Mouse (Mus musculus): ENCODE results near the gene Commd8. TPM values are rescaled to one million over a fixed set of nuclear protein-coding genes. Genes with fewer than 3 reads are reported as not detected.

Commd8 gene
- polyA plus RNA-seq, 1 experiment: 77.9 TPM

GRCm38 (mm10) chr5:72201600-72201999, 33.6 kb upstream of the Commd8 start:
- TF ChIP-seq POLR2A (IDR thresholded peaks at IDR 0.05; ENCODE audit: extremely low read depth, insufficient read depth, low read length) (no peak), CTCF (IDR thresholded peaks at IDR 0.05; ENCODE audit: extremely low read depth, insufficient read depth, low read length) (no peak)
- Histone ChIP-seq H3K4me3 (ENCODE audit: insufficient read depth, low read length) (no peak overlapping the region), H3K27ac (ENCODE audit: insufficient read depth, low read length) (no peak overlapping the region), H3K4me1 (ENCODE audit: control insufficient read depth, insufficient read depth, low read length) (no peaks in the 10 kb centered on the region)

GRCm38 (mm10) chr5:72195442-72195841, 27.5 kb upstream of the Commd8 start:
- TF ChIP-seq CTCF (IDR thresholded peaks at IDR 0.05; ENCODE audit: extremely low read depth, insufficient read depth, low read length) (no peak), POLR2A (IDR thresholded peaks at IDR 0.05; ENCODE audit: extremely low read depth, insufficient read depth, low read length) (no peak)

GRCm38 (mm10) chr5:72191932-72192331, 23.9 kb upstream of the Commd8 start:
- H3K4me1 ChIP-seq (ENCODE audit: control insufficient read depth, insufficient read depth, low read length): no peaks in the 10 kb centered on the region
- no peak overlapping the region for H3K27ac ChIP-seq (ENCODE audit: insufficient read depth, low read length)
- TF ChIP-seq CTCF (IDR thresholded peaks at IDR 0.05; ENCODE audit: extremely low read depth, insufficient read depth, low read length) (no peak), POLR2A (IDR thresholded peaks at IDR 0.05; ENCODE audit: extremely low read depth, insufficient read depth, low read length) (no peak)
- H3K4me3 ChIP-seq (ENCODE audit: insufficient read depth, low read length): no peak overlapping the region

More at GRCm38 (mm10) chr5:72195442-72195841, 27.5 kb upstream of the Commd8 start:
- Histone ChIP-seq H3K4me1 (ENCODE audit: control insufficient read depth, insufficient read depth, low read length) (no peaks in the 10 kb centered on the region), H3K27ac (ENCODE audit: insufficient read depth, low read length) (no peak overlapping the region), H3K4me3 (ENCODE audit: insufficient read depth, low read length) (no peak overlapping the region)

GRCm38 (mm10) chr5:72191154-72191553, 23.2 kb upstream of the Commd8 start:
- Histone ChIP-seq H3K27ac (ENCODE audit: insufficient read depth, low read length) (no peak overlapping the region), H3K4me1 (ENCODE audit: control insufficient read depth, insufficient read depth, low read length) (no peaks in the 10 kb centered on the region), H3K4me3 (ENCODE audit: insufficient read depth, low read length) (no peak overlapping the region)
- TF ChIP-seq CTCF (IDR thresholded peaks at IDR 0.05; ENCODE audit: extremely low read depth, insufficient read depth, low read length) (no peak), POLR2A (IDR thresholded peaks at IDR 0.05; ENCODE audit: extremely low read depth, insufficient read depth, low read length) (no peak)

GRCm38 (mm10) chr5:72184437-72185100, 16.6 kb upstream of the Commd8 start:
- TF ChIP-seq CTCF (IDR thresholded peaks at IDR 0.05; ENCODE audit: extremely low read depth, insufficient read depth, low read length) (no peak), POLR2A (IDR thresholded peaks at IDR 0.05; ENCODE audit: extremely low read depth, insufficient read depth, low read length) (no peak)
- H3K4me1 ChIP-seq (ENCODE audit: control insufficient read depth, insufficient read depth, low read length): no peaks in the 10 kb centered on the region

GRCm38 (mm10) chr5:72183929-72184328, 15.9 kb upstream of the Commd8 start:
- H3K4me3 ChIP-seq (ENCODE audit: insufficient read depth, low read length): no peak overlapping the region
- H3K27ac ChIP-seq (ENCODE audit: insufficient read depth, low read length): no peak overlapping the region
- H3K4me1 ChIP-seq (ENCODE audit: control insufficient read depth, insufficient read depth, low read length): no peaks in the 10 kb centered on the region
- TF ChIP-seq POLR2A (IDR thresholded peaks at IDR 0.05; ENCODE audit: extremely low read depth, insufficient read depth, low read length) (no peak), CTCF (IDR thresholded peaks at IDR 0.05; ENCODE audit: extremely low read depth, insufficient read depth, low read length) (no peak)

More at GRCm38 (mm10) chr5:72184437-72185100, 16.6 kb upstream of the Commd8 start:
- no peak overlapping the region for H3K4me3 ChIP-seq (ENCODE audit: insufficient read depth, low read length)
- no peak overlapping the region for H3K27ac ChIP-seq (ENCODE audit: insufficient read depth, low read length)

- H3K4me1 ChIP-seq (ENCODE audit: control insufficient read depth, insufficient read depth, low read length): no peaks in the 10 kb centered on the region
- TF ChIP-seq CTCF (IDR thresholded peaks at IDR 0.05; ENCODE audit: extremely low read depth, insufficient read depth, low read length): no peak
- no peak for TF ChIP-seq POLR2A (IDR thresholded peaks at IDR 0.05; ENCODE audit: extremely low read depth, insufficient read depth, low read length)
- H3K4me3 ChIP-seq (ENCODE audit: insufficient read depth, low read length): no peak overlapping the region
- no peak overlapping the region for H3K27ac ChIP-seq (ENCODE audit: insufficient read depth, low read length)
Observed at GRCm38 (mm10) chr5:72182804-72183203, 14.8 kb upstream of the Commd8 start.

- no peaks in the 10 kb centered on the region for H3K4me1 ChIP-seq (ENCODE audit: control insufficient read depth, insufficient read depth, low read length)
- no peak for TF ChIP-seq CTCF (IDR thresholded peaks at IDR 0.05; ENCODE audit: extremely low read depth, insufficient read depth, low read length)
- no peak for TF ChIP-seq POLR2A (IDR thresholded peaks at IDR 0.05; ENCODE audit: extremely low read depth, insufficient read depth, low read length)
- H3K27ac ChIP-seq (ENCODE audit: insufficient read depth, low read length): no peak overlapping the region
- H3K4me3 ChIP-seq (ENCODE audit: insufficient read depth, low read length): no peak overlapping the region
Observed at GRCm38 (mm10) chr5:72181194-72181593, 13.2 kb upstream of the Commd8 start.

- no peak overlapping the region for H3K4me3 ChIP-seq (ENCODE audit: insufficient read depth, low read length)
- H3K4me1 ChIP-seq (ENCODE audit: control insufficient read depth, insufficient read depth, low read length): no peaks in the 10 kb centered on the region
- H3K27ac ChIP-seq (ENCODE audit: insufficient read depth, low read length): no peak overlapping the region
- no peak for TF ChIP-seq CTCF (IDR thresholded peaks at IDR 0.05; ENCODE audit: extremely low read depth, insufficient read depth, low read length)
- no peak for TF ChIP-seq POLR2A (IDR thresholded peaks at IDR 0.05; ENCODE audit: extremely low read depth, insufficient read depth, low read length)
Observed at GRCm38 (mm10) chr5:72175530-72175929, 7.5 kb upstream of the Commd8 start.

GRCm38 (mm10) chr5:72175050-72175449, 7.1 kb upstream of the Commd8 start:
- no peak for TF ChIP-seq POLR2A (IDR thresholded peaks at IDR 0.05; ENCODE audit: extremely low read depth, insufficient read depth, low read length)
- no peak for TF ChIP-seq CTCF (IDR thresholded peaks at IDR 0.05; ENCODE audit: extremely low read depth, insufficient read depth, low read length)
- H3K4me3 ChIP-seq (ENCODE audit: insufficient read depth, low read length): no peak overlapping the region

More at GRCm38 (mm10) chr5:72175050-72175449, 7.1 kb upstream of the Commd8 start:
- no peaks in the 10 kb centered on the region for H3K4me1 ChIP-seq (ENCODE audit: control insufficient read depth, insufficient read depth, low read length)
- no peak overlapping the region for H3K27ac ChIP-seq (ENCODE audit: insufficient read depth, low read length)

All from cortical plate, adult 2 months (tissue).